Mouse (Mus musculus): ENCODE results near the gene Cpeb4. TPM values are rescaled to one million over a fixed set of nuclear protein-coding genes. Genes with fewer than 3 reads are reported as not detected.

Cpeb4 gene
- total RNA-seq, 1 experiment from 2014 or later, result 92.2 TPM

- DNase-seq, result no peak
These were observed 25.1 kb upstream of the Cpeb4 start for GRCm38 (mm10) chr11:31846771-31847468.

GRCm38 (mm10) chr11:31847469-31847805 lies 24.6 kb upstream of the Cpeb4 start:
- DNase-seq, result no peak

GRCm38 (mm10) chr11:31848725-31849124 lies 23.3 kb upstream of the Cpeb4 start:
- no peak for DNase-seq

DNA sequence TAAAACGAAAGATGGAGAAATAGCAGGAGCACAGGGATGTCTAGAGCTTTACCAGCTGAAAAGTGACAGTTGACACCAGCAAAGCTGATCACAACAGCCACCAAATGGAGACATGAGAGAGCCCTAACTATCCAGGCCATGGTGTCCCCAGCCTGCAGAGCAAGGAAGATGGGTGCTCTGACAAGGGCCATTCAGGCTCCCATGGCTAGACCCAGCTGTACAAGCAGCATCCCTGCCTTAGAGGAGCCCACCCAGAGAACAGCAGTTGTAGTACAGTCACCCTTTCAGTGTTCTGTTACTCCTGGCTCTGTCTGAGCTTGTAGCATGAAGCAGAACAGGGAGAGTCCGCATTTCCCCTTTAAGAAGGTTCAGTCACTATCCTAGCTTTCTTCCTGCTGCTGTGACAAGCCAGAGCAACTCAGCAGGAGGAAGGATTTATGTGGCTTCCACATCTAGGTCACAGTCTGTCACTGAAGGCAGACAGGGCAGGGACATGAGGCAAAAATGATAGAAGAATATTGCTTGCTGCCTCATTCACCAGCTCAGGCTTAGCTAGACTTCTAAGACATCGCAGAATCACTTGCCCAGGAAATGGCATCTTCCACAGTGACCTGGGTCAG lies 21.7 kb upstream of the Cpeb4 start:
- no peak for DNase-seq

DNA sequence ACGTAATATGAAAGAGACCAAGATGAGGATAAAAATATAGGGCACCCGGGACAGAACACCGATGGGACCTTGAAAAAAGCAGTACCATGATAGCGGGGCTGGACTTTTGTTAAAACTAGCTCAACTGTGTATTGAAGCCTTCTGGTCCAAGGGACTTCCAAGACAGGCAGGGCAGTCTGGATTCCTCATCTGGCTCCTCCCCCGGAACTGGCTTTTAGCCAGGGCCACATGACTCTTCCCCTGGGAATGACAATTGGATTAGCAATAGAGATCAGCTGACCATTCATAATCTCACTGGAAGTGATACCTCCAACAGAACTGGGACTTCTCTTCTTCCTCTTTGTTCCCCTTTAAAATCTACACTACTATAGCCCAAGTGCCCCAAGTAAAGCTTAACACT lies 21.0 kb upstream of the Cpeb4 start:
- DNase-seq, result peak; percentile 75

DNA sequence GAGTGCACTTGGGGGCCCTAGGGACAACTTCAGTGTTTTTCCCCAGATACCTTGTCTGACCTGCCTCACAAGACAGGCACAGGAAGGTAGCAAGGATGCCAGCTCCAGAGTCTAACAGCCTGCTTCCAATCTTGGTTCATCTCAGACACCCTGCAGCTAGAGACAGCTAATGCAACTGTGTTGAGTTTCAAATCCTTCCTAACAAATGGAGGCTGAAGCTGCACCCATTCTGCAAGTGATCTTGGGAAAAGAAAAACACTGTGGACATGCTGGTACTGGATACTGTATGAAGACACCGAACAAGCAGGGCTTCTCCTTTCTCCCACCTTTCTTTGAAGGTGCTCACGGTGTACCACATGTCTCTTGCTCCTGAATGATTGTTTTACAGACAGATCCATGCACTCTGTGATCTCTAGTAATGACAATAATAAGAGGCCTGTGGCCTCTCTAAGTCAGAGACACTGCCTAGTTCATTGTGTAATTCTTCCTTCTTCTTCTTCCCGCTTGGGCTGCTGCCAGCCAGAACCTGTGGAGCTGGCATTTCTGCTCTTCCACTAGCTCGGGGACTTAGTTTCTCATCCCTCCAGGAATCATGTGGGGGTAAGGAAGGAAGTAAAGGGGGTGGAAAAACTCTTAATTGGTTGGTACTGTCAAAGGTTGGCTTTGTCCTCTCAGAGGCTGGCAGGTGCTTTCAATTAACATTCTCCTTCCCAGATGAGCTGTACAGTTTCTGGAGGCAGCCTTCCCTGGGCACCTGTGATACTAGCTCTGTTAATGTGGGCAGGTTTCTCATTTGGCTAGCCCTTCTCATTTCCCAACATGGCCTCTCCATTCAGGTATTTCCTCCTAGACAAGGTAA lies 20.1 kb upstream of the Cpeb4 start:
- DNase-seq, result no peak

DNA sequence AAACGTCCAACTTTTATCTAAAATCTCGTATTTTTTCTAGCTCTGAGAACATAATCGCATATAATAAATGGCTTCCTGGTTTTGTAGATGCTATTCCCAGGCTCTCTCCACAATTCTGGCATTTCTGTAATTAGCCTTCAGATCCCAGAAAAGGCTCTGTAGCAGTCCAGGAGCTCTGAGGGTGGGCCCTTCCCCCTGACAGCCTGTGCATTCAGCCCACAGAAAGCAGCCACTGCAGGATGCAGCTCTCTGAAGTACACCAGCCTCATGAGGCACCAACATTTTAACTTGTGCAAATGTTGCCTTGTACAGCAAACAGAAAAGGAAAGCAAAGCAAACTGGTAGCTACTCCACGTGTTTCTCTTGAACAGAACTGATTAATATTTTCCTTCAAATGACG lies 17.1 kb upstream of the Cpeb4 start:
- no peak for DNase-seq

GRCm38 (mm10) chr11:31857479-31857878 lies 14.5 kb upstream of the Cpeb4 start:
- DNase-seq, result no peak

- no peak for DNase-seq
These were observed 10.7 kb upstream of the Cpeb4 start for GRCm38 (mm10) chr11:31861149-31861890.

DNA sequence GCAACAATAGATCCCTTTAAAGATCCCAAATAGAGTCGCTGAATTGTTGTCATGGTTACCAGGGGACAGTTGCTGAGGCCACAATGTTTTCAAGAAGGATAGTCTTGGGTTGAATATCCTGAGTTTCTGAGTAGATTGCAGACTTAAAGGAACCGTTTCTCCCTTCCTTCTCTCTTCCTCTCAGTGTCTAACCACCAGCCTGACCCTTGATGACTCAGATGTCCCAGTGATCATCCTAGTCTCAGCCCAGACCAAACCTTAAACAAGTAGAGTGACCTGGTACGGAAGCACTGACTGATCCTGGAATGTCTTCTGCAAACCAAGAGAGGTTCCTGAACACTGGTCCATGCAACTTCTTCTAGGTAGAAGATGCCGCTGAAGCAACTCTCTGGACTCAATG lies 4.0 kb upstream of the Cpeb4 start:
- DNase-seq, result no peak

DNA sequence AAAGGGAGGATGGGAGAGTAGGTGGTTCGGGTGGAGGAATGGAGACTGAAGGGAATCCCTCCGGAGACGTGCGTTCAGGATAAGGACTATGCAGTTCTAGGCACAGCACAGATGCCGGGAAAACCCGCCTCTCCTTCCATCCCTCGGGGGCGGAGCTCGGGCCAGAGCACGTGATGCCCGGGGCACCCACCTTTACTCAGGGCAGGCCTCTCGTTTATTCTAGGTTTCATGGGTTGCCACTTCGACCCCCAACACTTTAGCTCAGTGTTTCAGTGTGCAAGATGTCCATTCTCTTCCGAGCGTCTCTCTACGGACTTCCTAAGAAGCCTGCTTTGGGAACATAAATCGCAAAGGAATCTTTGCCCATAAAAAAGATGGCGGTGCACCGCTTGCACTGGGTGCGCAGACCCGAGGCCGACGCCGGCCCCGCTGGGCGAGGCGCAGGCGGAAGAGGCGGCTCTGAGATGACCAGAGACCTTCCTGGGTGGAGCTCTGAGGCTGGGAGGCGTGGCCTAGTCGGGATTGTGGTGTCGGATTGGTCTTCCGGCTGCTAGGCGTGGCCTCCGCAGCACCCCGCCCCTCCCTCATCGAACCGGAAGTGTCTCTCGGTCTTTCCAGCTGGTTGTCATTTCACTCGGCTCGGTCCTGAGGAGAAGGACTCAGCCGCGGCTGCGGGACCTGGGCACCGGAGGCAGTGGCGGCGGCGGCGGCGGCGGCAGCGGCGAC lies 1.6 kb upstream of the Cpeb4 start:
- DNase-seq, result peak; percentile 97

DNA sequence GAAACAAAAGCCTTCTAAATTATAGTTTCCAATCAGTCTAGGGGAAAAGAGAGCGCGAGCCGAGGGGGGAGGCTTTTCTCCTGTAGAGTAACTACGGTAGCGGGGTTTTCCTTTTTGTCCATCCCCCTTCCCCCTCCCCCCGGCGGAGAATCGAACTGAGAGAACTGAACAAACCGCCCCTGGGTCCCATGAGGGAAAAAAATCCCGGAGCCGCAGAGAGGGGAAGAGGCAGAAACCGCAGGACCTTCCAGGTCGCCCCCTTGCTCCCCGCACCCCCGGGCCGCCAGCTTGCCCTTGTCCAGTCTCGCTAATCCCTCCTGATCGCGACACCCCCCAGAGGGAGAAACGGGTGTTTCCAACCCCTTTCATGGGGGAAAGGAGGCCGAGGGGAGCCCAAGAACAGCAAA lies 873 bp upstream of the Cpeb4 start:
- DNase-seq, result peak; percentile 39

DNA sequence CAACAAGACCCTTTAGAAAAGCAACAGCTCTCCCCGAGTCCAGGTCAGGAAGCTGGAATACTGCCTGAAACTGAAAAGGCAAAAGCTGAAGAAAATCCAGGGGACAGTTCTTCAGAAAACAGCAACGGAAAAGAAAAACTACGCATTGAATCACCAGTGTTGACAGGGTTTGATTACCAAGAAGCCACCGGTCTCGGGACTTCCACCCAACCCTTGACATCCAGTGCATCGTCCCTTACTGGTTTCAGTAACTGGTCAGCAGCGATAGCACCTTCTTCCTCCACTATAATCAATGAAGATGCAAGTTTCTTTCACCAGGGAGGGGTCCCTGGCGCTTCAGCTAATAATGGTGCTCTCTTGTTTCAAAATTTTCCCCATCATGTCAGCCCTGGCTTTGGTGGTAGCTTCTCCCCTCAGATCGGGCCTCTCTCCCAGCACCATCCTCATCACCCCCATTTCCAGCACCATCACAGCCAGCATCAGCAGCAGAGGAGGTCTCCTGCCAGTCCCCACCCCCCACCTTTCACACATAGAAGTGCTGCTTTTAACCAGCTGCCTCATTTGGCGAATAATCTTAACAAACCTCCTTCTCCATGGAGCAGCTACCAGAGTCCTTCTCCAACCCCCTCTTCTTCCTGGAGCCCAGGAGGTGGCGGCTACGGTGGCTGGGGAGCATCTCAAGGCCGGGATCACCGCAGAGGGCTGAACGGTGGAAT lies 693 bp downstream of the Cpeb4 start:
- DNase-seq, result peak; percentile 29

- DNase-seq, result no peak
These were observed 2.1 kb downstream of the Cpeb4 start for GRCm38 (mm10) chr11:31874071-31874470.

GRCm38 (mm10) chr11:31883671-31884070 lies 11.7 kb downstream of the Cpeb4 start:
- no peak for DNase-seq

- no peak for DNase-seq
These were observed 13.8 kb downstream of the Cpeb4 start for GRCm38 (mm10) chr11:31885765-31886164.

- DNase-seq, result no peak
These were observed 16.2 kb downstream of the Cpeb4 start for GRCm38 (mm10) chr11:31888229-31888628.

DNA sequence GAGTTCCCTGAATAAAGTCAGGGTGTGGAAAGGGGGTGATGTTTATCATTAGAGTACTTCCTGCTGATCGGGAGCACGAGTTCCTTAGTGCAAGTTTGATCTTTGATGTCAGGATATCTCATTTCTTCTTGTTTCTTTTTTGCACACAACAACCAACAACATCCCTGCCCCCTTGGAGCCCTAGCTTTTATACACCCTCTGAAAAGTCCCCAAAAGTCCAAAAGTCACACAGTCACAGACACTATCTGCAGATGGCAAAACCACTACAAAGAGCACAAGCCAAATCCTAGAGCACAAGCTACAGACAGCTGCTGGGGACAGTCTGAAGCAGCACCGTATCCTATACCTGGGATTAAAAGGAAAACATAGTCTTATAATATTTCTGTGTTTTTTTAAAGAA lies 20.1 kb downstream of the Cpeb4 start:
- DNase-seq, result no peak

DNA sequence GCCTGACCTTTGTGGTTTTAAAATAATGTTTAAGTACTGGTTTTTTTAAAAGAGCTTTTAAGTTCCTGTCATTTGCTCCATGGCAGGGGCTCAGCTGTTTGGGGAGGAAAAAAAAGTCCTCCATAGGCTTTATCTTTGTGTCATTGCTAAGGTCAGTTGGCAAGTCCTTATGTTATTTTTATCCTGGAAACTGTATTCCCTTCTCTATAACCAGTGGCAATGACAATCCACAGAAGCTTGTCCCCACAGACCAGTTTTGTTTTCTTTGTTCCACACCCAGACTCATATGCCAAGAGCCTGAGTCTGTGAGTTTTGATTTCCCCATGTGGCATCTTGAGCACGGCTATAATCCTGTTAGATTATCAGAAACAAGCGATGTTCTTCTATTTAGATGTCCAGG lies 21.6 kb downstream of the Cpeb4 start:
- DNase-seq, result no peak

DNA sequence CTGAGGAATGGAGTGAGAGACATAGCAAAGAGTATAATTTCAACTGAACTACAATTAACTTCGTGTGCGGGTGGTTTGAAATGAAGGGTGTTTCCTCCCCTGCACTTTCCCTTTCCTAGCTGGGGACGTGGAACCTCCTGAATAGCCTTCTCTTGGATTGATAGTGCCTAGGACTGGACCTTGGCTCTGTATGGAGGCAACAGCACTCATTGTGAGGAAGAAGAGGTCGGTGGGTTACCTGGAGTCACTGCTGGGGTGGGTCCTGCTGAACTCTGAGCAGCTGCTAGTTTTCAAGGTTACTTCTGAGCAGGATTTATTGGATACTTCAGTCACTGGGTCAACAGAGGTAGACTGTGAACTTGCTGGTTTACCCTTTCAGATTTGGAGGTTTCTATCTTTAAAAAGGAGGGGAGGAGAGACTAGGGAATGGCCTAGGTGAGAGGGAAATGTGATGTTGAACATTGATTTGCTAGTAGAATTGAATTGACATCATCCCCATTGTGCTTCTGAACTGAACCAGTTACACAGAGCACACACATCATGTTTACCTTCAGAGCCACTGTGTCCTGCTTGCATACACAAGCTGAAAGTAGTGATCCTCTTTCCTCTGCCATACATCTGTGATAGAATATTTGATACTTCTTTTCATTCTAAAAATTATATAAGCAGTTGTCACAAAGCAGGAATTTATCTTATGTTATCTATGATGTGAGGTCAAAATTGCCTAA lies 24.2 kb downstream of the Cpeb4 start:
- DNase-seq, result no peak

DNA sequence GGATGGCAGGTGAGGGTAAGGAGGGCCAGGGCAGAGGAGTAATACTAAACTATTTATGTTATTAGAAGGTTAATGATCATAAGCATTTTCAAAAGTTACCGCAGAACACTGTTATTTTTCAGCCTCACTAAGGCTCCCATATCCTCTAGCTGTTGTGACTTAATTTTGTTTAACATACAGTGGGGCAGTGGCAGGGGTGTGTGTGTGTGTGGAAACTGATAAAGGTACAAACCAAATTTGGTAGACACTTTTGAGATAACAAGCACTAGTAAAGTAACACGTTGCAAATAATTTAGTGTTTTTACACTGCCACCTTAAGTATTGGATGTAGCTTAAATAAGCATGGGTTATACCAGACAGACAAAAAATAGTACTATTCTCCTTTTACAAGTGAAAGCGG lies 24.9 kb downstream of the Cpeb4 start:
- DNase-seq, result no peak
